Mouse (Mus musculus) intestine, postnatal 0 days (tissue): ENCODE data around the gene Gabrb3. TPM values are rescaled to one million over a fixed set of nuclear protein-coding genes. Genes with fewer than 3 reads are reported as not detected.

ENCODE experiments used
- ATAC-seq: fragments of 200-750 bp; cut with Nextera tagmentation; 2 replicates; pipeline ENCODE4 v1.8.0; 2017; ENCODE audit warnings: mild to moderate bottlenecking, moderate TSS enrichment, moderate library complexity
- H3K27ac ChIP-seq: fragments of 300-500 bp; sonication (generic); 2 replicates; pipeline ENCODE4 v1.5.1; 2014; ENCODE audit warnings: mild to moderate bottlenecking, low read depth, low read length, moderate library complexity
- H3K27me3 ChIP-seq: fragments of 300-500 bp; sonication (generic); replicated peaks from 2 replicates; pipeline ENCODE4 v1.6.1; 2014; ENCODE audit warnings: low read length, mixed read lengths; ENCODE audit not compliant: control insufficient read depth, insufficient read depth
- H3K36me3 ChIP-seq: fragments of 300-500 bp; sonication (generic); 2 replicates; pipeline ENCODE4 v1.6.1; 2014; ENCODE audit warnings: mild to moderate bottlenecking, moderate library complexity; ENCODE audit not compliant: control insufficient read depth, insufficient read depth
- H3K4me1 ChIP-seq: fragments of 300-500 bp; sonication (generic); replicated peaks from 2 replicates; pipeline ENCODE4 v1.6.1; 2014; ENCODE audit warnings: antibody characterized with exemption, low read length, mixed read lengths; ENCODE audit not compliant: control insufficient read depth, insufficient read depth
- H3K4me2 ChIP-seq: fragments of 300-500 bp; sonication (generic); replicated peaks from 2 replicates; pipeline ENCODE4 v1.6.1; 2014; ENCODE audit warnings: low read depth, mild to moderate bottlenecking, moderate library complexity
- H3K4me3 ChIP-seq: fragments of 300-500 bp; sonication (generic); 2 replicates; pipeline ENCODE4 v1.5.1; 2014; ENCODE audit warnings: low read depth, low read length
- H3K9ac ChIP-seq: fragments of 300-500 bp; sonication (generic); 2 replicates; pipeline ENCODE4 v1.6.1; 2014; ENCODE audit warnings: mild to moderate bottlenecking, low read depth, low read length
- H3K9me3 ChIP-seq: fragments of 300-500 bp; sonication (generic); 2 replicates; pipeline ENCODE4 v1.6.1; 2016; ENCODE audit warnings: mixed run types; ENCODE audit not compliant: control insufficient read depth
- CTCF ChIP-seq: sonication (generic); IDR thresholded peaks from 2 replicates; pipeline ENCODE4 v1.5.1; 2016; ENCODE audit warnings: low read depth, mild to moderate bottlenecking, control low read depth, antibody characterized with exemption, moderate library complexity
- WGBS: fragments of 180-500 bp; shearing (Covaris S2); extraction: QIAGEN DNeasy Blood & Tissue Kit; methylation state at CpG from one replicate; pipeline ENCODE4 v1.1.7; 2014; 5-methylcytosine and 5-hydroxymethylcytosine counted together
- polyA plus RNA-seq: library from polyadenylated mRNA; unstranded; fragments of >200 nt; fragmentation: Nextera tagmentation; extraction: Ambion mirVana; gene quantifications from 2 replicates; pipeline ENCODE4 v1.2.1, GENCODE M21; 2015

The Gabrb3 gene
- polyA plus RNA-seq, 1 experiment from 2014 or later: 4.3 TPM

DNA sequence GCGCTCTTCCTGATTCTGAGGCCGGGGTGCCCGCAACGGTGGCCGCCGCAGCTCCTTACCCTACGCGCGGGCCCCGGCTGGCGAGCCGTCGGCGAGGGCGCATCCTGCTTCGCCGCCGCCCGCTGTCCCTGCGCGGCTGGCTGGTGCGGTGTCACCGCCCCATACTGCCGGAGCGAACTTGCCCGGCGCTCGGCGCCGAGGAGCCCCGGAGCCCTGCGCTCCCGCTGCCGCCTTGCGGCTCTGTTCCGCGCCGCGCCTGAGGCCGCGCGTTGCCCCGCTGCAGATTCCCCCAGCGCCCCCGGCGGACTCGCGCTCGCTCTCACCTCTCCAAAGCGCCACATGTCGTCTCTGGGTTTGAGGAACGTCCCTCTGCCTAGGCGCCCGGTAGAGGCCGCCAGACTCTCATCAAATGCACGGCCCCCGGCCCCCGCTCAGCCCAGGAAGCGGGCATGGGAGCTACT lies 90.2 kb downstream of the Gabrb3 start, which contains the start of gene Gabra5:
Gabra5 (minus strand) TSS at position 379 of the 461 bp plus-strand sequence.
- Histone ChIP-seq H3K4me1 (no peaks in the 10 kb centered on the region), H3K9ac (no peak within 1 kb of the TSS), H3K9me3 (no peaks in the 10 kb centered on the region), H3K27me3 (peaks cover 35% of the 10 kb centered on the region), H3K4me3 (peak within 1 kb of the TSS; percentile 17), H3K36me3 (no peaks in the 10 kb centered on the region), H3K27ac (no peak within 1 kb of the TSS), H3K4me2 (peak within 1 kb of the TSS; percentile 49)
- 1% methylated on average over 57 of the region's 59 CpGs for WGBS
- ATAC-seq: no peak
- 0 out of 2 replicates have a peak, but pooled peaks have one; percentile 10 for TF ChIP-seq CTCF

GRCm38 (mm10) chr7:57512955-57513354 lies 93.5 kb downstream of the Gabrb3 start:
- Histone ChIP-seq H3K36me3 (no peaks in the 10 kb centered on the region), H3K4me1 (no peaks in the 10 kb centered on the region)
- WGBS: 19% methylated on average over 3 of the region's 3 CpGs

DNA sequence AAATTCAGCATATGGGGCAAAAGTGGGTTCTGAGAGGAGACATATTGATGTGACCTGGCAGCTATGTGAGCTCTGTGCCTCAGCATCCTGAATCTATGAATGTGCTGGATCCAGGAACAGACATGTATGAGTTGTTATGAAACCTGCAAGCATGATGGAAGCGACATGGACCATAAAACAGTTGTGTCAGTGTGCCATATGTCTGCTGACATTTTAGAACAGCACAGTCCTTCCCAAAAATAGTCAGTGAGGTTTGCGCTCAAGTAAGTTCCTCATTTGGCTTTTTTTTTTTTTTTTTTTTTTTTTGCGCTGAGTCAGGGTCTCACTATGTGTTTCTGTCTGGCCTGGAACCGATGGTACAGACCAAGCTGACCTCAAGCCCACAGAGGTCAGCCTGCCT lies 110.0 kb downstream of the Gabrb3 start:
- WGBS: 87% methylated on average over 4 of the region's 4 CpGs
- H3K4me1 ChIP-seq: no peaks in the 10 kb centered on the region
- H3K27ac ChIP-seq: no peak overlapping the region
- no peak overlapping the region for H3K9ac ChIP-seq
- no peaks in the 10 kb centered on the region for H3K27me3 ChIP-seq
- H3K9me3 ChIP-seq: no peaks in the 10 kb centered on the region
- ATAC-seq: no peak
- no peaks in the 10 kb centered on the region for H3K36me3 ChIP-seq
- no peak overlapping the region for H3K4me2 ChIP-seq
- no peak for TF ChIP-seq CTCF
- H3K4me3 ChIP-seq: no peak overlapping the region

More at GRCm38 (mm10) chr7:57512955-57513354, 93.5 kb downstream of the Gabrb3 start:
- no peak overlapping the region for H3K27ac ChIP-seq
- no peak overlapping the region for H3K4me2 ChIP-seq
- no peak overlapping the region for H3K4me3 ChIP-seq
- no peak for ATAC-seq
- H3K9ac ChIP-seq: no peak overlapping the region
- no peaks in the 10 kb centered on the region for H3K9me3 ChIP-seq
- peaks cover 28% of the 10 kb centered on the region for H3K27me3 ChIP-seq
- peak; percentile 62 for TF ChIP-seq CTCF

DNA sequence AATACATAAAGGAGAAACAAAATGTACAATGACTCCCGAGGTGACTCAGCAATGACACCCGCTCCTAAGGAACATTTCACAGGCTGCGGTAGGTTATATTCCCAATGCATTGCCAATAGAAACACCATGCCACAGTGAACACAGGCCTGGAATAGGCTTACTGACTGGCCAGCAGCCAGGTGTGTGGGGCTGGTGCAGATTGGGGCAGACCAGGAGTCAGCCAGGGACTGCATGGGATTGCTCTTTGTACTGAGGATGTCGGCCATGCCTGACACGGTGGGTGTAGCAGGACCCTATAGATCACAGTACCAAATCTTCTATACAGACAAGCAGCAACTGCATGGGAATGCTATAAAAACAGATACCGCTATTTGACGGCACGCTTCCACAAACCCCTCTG lies 110.5 kb downstream of the Gabrb3 start:
- Histone ChIP-seq H3K36me3 (no peaks in the 10 kb centered on the region), H3K9ac (no peak overlapping the region), H3K4me2 (no peak overlapping the region), H3K27me3 (no peaks in the 10 kb centered on the region), H3K27ac (no peak overlapping the region), H3K9me3 (no peaks in the 10 kb centered on the region), H3K4me1 (no peaks in the 10 kb centered on the region), H3K4me3 (no peak overlapping the region)
- 91% methylated on average over 8 of the region's 8 CpGs for WGBS
- ATAC-seq: no peak
- no peak for TF ChIP-seq CTCF

DNA sequence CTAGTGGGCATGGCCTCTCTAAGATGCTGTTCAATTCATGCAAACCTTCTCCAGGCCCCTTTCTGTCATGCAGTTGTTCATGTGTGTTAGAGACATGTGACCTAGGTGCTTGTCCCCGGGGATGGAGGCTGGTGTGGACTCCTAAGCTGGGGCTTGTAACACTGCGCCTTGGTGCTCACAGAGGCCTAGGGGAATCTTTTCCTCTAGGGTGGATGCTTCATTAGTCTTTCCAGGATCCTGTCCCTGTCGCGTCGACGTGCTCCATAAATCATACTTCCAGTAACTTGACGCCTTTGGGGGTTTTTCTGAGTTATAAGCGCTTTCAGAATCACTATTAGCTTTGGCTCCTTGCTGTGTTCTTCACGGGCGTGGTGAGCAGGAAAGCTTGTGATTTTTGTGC lies 113.2 kb downstream of the Gabrb3 start:
- WGBS: 73% methylated on average over 10 of the region's 10 CpGs
- H3K9me3 ChIP-seq: no peaks in the 10 kb centered on the region
- ATAC-seq: no peak
- no peaks in the 10 kb centered on the region for H3K36me3 ChIP-seq
- no peak overlapping the region for H3K9ac ChIP-seq
- H3K27me3 ChIP-seq: no peaks in the 10 kb centered on the region
- no peak overlapping the region for H3K4me2 ChIP-seq
- no peak overlapping the region for H3K27ac ChIP-seq
- H3K4me3 ChIP-seq: no peak overlapping the region
- TF ChIP-seq CTCF: no peak
- no peaks in the 10 kb centered on the region for H3K4me1 ChIP-seq

- Histone ChIP-seq H3K27me3 (no peaks in the 10 kb centered on the region), H3K27ac (no peak overlapping the region), H3K9me3 (no peaks in the 10 kb centered on the region), H3K4me2 (no peak overlapping the region), H3K4me1 (no peaks in the 10 kb centered on the region), H3K36me3 (no peaks in the 10 kb centered on the region), H3K4me3 (no peak overlapping the region), H3K9ac (no peak overlapping the region)
- 21% methylated on average over 7 of the region's 7 CpGs for WGBS
- peak; percentile 73 for TF ChIP-seq CTCF
- no peak for ATAC-seq
These were observed 119.1 kb downstream of the Gabrb3 start for GRCm38 (mm10) chr7:57538565-57538964.
